Mouse (Mus musculus): Measurements from ENCODE around the gene Olfr1107.

Gene Olfr1107

GRCm38 (mm10) chr2:87075717-87076116 is at the start of gene Olfr1107:
Olfr1107 (minus strand) TSS chr2:87075817.
- in situ Hi-C loops (cut with MboI) = no loop called here

- in situ Hi-C loops (cut with MboI) = no loop called here
Measured at GRCm38 (mm10) chr2:87114467-87114866, 38.9 kb upstream of the Olfr1107 start, which contains the start of gene Olfr259. Olfr259 (minus strand) TSS chr2:87114567.

- in situ Hi-C loops (cut with MboI) = no loop called here
Measured at GRCm38 (mm10) chr2:87095908-87096307, 20.3 kb upstream of the Olfr1107 start, which contains the start of gene Olfr1109. Olfr1109 (minus strand) TSS chr2:87096008.

GRCm38 (mm10) chr2:87052173-87052572 is 23.4 kb downstream of the Olfr1107 start, which contains the start of gene Olfr1106:
Olfr1106 (minus strand) TSS chr2:87052273.
- in situ Hi-C loops (cut with MboI) = no loop called here

GRCm38 (mm10) chr2:87036431-87036830 is 39.2 kb downstream of the Olfr1107 start, which contains the start of gene Olfr1105:
Olfr1105 (minus strand) TSS chr2:87036531.
- in situ Hi-C loops (cut with MboI) = no loop called here

- in situ Hi-C loops (cut with MboI) = no loop called here
Measured at GRCm38 (mm10) chr2:87026980-87027379, 48.6 kb downstream of the Olfr1107 start, which contains the start of gene Olfr1104. Olfr1104 (minus strand) TSS chr2:87027080.
